Mouse (Mus musculus) gonadal fat pad, adult 2 months (tissue): Measurements from ENCODE around the gene Fam107b. TPM values are rescaled to one million over a fixed set of nuclear protein-coding genes. Genes with fewer than 3 reads are reported as not detected.
"Not testable (repeated sequence)": the region's sequence is repeated elsewhere in the genome, so short reads cannot be mapped to it uniquely, and the experiment has no call there.

Source experiments
- DNase-seq: peaks from one replicate; pipeline ENCODE4 v3.0.0-alpha.2; 2012; ENCODE audit warnings: low read depth
- polyA plus RNA-seq: library from polyadenylated mRNA; depleted of rRNA; stranded (reverse); fragments of >200 nt; gene quantifications from 2 replicates; pipeline ENCODE4 v1.2.3, GENCODE M21; 2012

Fam107b gene
- polyA plus RNA-seq, 1 experiment, result 8.1 TPM

- DNase-seq, result no peak
Observed at GRCm38 (mm10) chr2:3658900-3659299, 88.6 kb downstream of the Fam107b start.

GRCm38 (mm10) chr2:3659300-3659910 is 89.1 kb downstream of the Fam107b start:
- no peak for DNase-seq

- DNase-seq, result peak; percentile 57
Observed at GRCm38 (mm10) chr2:3664086-3664485, 93.8 kb downstream of the Fam107b start.

- DNase-seq, result no peak
Observed at GRCm38 (mm10) chr2:3668682-3669081, 98.4 kb downstream of the Fam107b start.

GRCm38 (mm10) chr2:3669646-3670045 is 99.4 kb downstream of the Fam107b start:
- no peak for DNase-seq

- DNase-seq, result no peak
Observed at GRCm38 (mm10) chr2:3672654-3673367, 102.5 kb downstream of the Fam107b start.

- DNase-seq, result no peak
Observed at GRCm38 (mm10) chr2:3675481-3675880, 105.2 kb downstream of the Fam107b start.

GRCm38 (mm10) chr2:3682699-3683098 is 112.4 kb downstream of the Fam107b start:
- DNase-seq, result no peak

GRCm38 (mm10) chr2:3683343-3683742 is 113.1 kb downstream of the Fam107b start:
- DNase-seq, result no peak

GRCm38 (mm10) chr2:3683751-3684229 is 113.5 kb downstream of the Fam107b start:
- peak; percentile 40 for DNase-seq

GRCm38 (mm10) chr2:3690221-3690620 is 119.9 kb downstream of the Fam107b start:
- no peak for DNase-seq

GRCm38 (mm10) chr2:3692833-3693232 is 122.5 kb downstream of the Fam107b start:
- DNase-seq, result no peak

- DNase-seq, result no peak
Observed at GRCm38 (mm10) chr2:3695900-3696299, 125.6 kb downstream of the Fam107b start.

GRCm38 (mm10) chr2:3700368-3700767 is 130.1 kb downstream of the Fam107b start:
- DNase-seq, result no peak

GRCm38 (mm10) chr2:3702640-3703190 is 132.4 kb downstream of the Fam107b start:
- DNase-seq, result no peak

GRCm38 (mm10) chr2:3703806-3704205 is 133.5 kb downstream of the Fam107b start:
- no peak for DNase-seq

GRCm38 (mm10) chr2:3704311-3705162 is 134.2 kb downstream of the Fam107b start:
- DNase-seq, result no peak

GRCm38 (mm10) chr2:3705283-3705682 is 135.0 kb downstream of the Fam107b start:
- DNase-seq, result not testable (repeated sequence)

GRCm38 (mm10) chr2:3707236-3707635 is 136.9 kb downstream of the Fam107b start:
- no peak for DNase-seq

- no peak for DNase-seq
Observed at GRCm38 (mm10) chr2:3708621-3709020, 138.3 kb downstream of the Fam107b start.

- no peak for DNase-seq
Observed at GRCm38 (mm10) chr2:3709882-3710281, 139.6 kb downstream of the Fam107b start.

GRCm38 (mm10) chr2:3710521-3710920 is 140.2 kb downstream of the Fam107b start:
- DNase-seq, result no peak
